In the genomic region with DNA sequence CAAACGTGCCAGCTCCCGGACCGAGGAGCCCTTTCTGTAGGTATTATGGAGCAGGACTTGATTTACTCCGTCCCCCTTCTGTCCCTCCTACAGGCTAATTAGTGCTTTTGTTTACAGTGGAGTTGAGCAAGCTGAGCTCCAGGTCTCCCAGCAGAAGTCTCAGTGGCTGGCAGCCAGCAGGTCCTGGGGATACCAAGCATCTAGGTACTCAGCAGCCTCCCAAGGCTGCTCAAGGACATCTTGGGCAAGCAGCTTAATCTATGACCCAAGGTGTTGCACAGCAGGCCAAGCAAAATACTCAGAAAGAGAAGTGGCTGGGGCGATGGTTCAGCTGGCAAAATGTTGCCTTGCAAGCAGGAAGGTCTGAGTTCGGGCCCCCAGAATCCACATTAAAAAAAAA, we compare ENCODE assay signal across 13 mouse cellular contexts.
"Had no signal": no experiment of that assay in that cellular context is flagged by ENCODE, and none has a peak within 500 bp of the region (broad histone marks: within the 10 kb centered on the region; RNA-seq: fewer than 3 reads in every experiment).

No protein-coding gene starts in this region.

- H3K36me3 ChIP-seq: limb, embryonic 13.5 days; midbrain, embryonic 13.5 days; neural tube, embryonic 12.5 days; stomach, embryonic 15.5 days had no signal

- ATAC-seq: midbrain, embryonic 13.5 days had no signal

- H3K27ac ChIP-seq: kidney, postnatal 0 days; limb, embryonic 13.5 days; liver, embryonic 14.5 days; midbrain, embryonic 13.5 days; neural tube, embryonic 12.5 days; stomach, embryonic 15.5 days had no signal

- H3K4me3 ChIP-seq: limb, embryonic 13.5 days; midbrain, embryonic 13.5 days; myocyte; neural tube, embryonic 12.5 days; stomach, embryonic 15.5 days had no signal

- H3K27me3 ChIP-seq: limb, embryonic 13.5 days; midbrain, embryonic 13.5 days; neural tube, embryonic 12.5 days; stomach, embryonic 15.5 days had no signal

- H3K9ac ChIP-seq: limb, embryonic 13.5 days; liver, embryonic 14.5 days; lung, embryonic 14.5 days; midbrain, embryonic 13.5 days; neural tube, embryonic 12.5 days; stomach, embryonic 15.5 days had no signal

- DNase-seq: kidney, adult 11 months; kidney, adult 9 months; kidney, postnatal 36 days; lung, embryonic 14.5 days; thymus, adult 2 months; thymus, postnatal 25 days had no signal

- H3K4me2 ChIP-seq: limb, embryonic 13.5 days; lung, embryonic 14.5 days; midbrain, embryonic 13.5 days; neural tube, embryonic 12.5 days; stomach, embryonic 15.5 days had no signal

- H3K9me3 ChIP-seq: limb, embryonic 13.5 days; midbrain, embryonic 13.5 days; neural tube, embryonic 12.5 days; stomach, embryonic 15.5 days had no signal

- H3K4me1 ChIP-seq: midbrain, embryonic 13.5 days had no signal
